In genomic region chr4:4199309-4199708, GRCm38 (mm10) we compare ENCODE assay signal across 27 mouse cellular contexts.
"Had no signal": no experiment of that assay in that cellular context is flagged by ENCODE, and none has a peak within 500 bp of the region (broad histone marks: within the 10 kb centered on the region; RNA-seq: fewer than 3 reads in every experiment).

No protein-coding gene starts in this region.

- H3K36me3 ChIP-seq: embryonic facial prominence, embryonic 10.5 days; embryonic facial prominence, embryonic 12.5 days; embryonic facial prominence, embryonic 13.5 days; embryonic facial prominence, embryonic 15.5 days; forebrain, embryonic 12.5 days; forebrain, embryonic 15.5 days; heart, embryonic 10.5 days had no signal

- H3K27me3 ChIP-seq: embryonic facial prominence, embryonic 12.5 days; embryonic facial prominence, embryonic 13.5 days; embryonic facial prominence, embryonic 15.5 days; forebrain, embryonic 12.5 days; forebrain, embryonic 13.5 days; forebrain, embryonic 15.5 days had no signal

- DNase-seq: cerebellum, adult 2 months; cerebellum, adult 8-10 months; cerebellum, adult 9-10 months; cerebellum, adult 9-11 months; cerebellum, postnatal 10 days; cerebellum, postnatal 14 days; cerebellum, postnatal 25 days; cerebellum, postnatal 36 days; embryo, embryonic 11 days; gastrocnemius, adult 2 months; gastrocnemius, postnatal 10 days; gastrocnemius, postnatal 14 days; gastrocnemius, postnatal 25 days; gastrocnemius, postnatal 36 days; heart, adult 11 months; heart, adult 18-20 months; heart, adult 2 months had no signal

- H3K4me3 ChIP-seq: embryonic facial prominence, embryonic 10.5 days; embryonic facial prominence, embryonic 12.5 days; embryonic facial prominence, embryonic 13.5 days; embryonic facial prominence, embryonic 15.5 days; erythroblast, embryonic 14.5 days; forebrain, embryonic 12.5 days; forebrain, embryonic 13.5 days; forebrain, embryonic 15.5 days; gastrocnemius, adult 2 months; heart, adult 2 months; heart, embryonic 10.5 days had no signal

- H3K4me2 ChIP-seq: embryonic facial prominence, embryonic 12.5 days; embryonic facial prominence, embryonic 13.5 days; embryonic facial prominence, embryonic 15.5 days; forebrain, embryonic 12.5 days; forebrain, embryonic 13.5 days; forebrain, embryonic 15.5 days had no signal

- ATAC-seq: forebrain, embryonic 13.5 days; forebrain, embryonic 14.5 days; forebrain, embryonic 15.5 days had no signal

- H3K9ac ChIP-seq: embryonic facial prominence, embryonic 12.5 days; embryonic facial prominence, embryonic 13.5 days; embryonic facial prominence, embryonic 15.5 days; forebrain, embryonic 12.5 days; forebrain, embryonic 13.5 days; forebrain, embryonic 15.5 days had no signal

- H3K9me3 ChIP-seq: embryonic facial prominence, embryonic 10.5 days; embryonic facial prominence, embryonic 12.5 days; embryonic facial prominence, embryonic 13.5 days; embryonic facial prominence, embryonic 15.5 days; forebrain, embryonic 12.5 days; forebrain, embryonic 13.5 days; forebrain, embryonic 15.5 days; heart, embryonic 10.5 days had no signal

- H3K4me1 ChIP-seq: forebrain, embryonic 12.5 days; forebrain, embryonic 13.5 days; forebrain, embryonic 15.5 days; heart, embryonic 10.5 days had no signal

- H3K27ac ChIP-seq: embryonic facial prominence, embryonic 10.5 days; embryonic facial prominence, embryonic 12.5 days; embryonic facial prominence, embryonic 13.5 days; embryonic facial prominence, embryonic 15.5 days; forebrain, embryonic 12.5 days; forebrain, embryonic 13.5 days; forebrain, embryonic 15.5 days; gastrocnemius, adult 2 months; heart, adult 2 months; heart, embryonic 10.5 days had no signal
